Mouse (Mus musculus): ENCODE data around the gene Elovl6. TPM values are rescaled to one million over a fixed set of nuclear protein-coding genes. Genes with fewer than 3 reads are reported as not detected.

Elovl6 gene
- polyA plus RNA-seq, 1 experiment, result 40.6 TPM

DNA sequence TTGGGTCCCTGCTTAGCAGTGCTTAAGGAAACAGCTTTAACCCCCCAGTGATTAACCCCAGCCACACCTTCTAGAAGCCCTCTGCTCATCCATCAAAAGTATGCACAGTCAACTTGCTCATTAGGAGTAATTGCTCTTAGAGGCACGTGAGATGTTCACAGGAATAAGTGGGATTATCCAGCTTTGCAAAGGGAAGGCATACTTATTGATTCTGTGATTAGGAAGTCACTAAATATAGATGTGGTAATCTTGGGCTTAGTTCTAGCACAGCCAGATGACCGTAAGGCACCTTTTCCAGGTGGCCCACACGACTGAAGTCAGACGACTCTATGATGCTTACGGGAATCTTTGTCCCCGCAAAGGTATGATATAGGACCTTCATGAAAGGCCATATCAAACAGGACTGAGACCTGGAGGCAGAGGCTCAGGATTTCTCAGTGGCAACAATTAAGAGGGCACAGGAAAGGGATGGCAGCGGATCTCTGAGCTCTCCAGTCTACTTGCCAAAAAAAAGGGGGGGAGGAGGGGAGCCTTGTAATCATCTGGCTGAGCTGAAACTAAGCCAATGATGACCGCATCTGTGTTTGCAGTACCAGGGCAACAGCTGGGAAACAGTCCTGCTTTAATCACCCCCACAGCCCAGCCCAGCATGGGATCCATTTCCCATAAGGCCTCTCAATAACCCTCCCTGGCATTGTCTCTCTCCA is 117.6 kb downstream of the Elovl6 start:
- TF ChIP-seq POLR2A (IDR thresholded peaks at IDR 0.05; ENCODE audit: borderline replicate concordance, insufficient read depth, low read length) (no peak), CTCF (IDR thresholded peaks at IDR 0.05; ENCODE audit: borderline replicate concordance, insufficient read depth, low read depth, low read length) (no peak)
- Histone ChIP-seq H3K4me1 (ENCODE audit: control insufficient read depth, insufficient read depth, low read length) (peaks cover 5% of the 10 kb centered on the region), H3K27me3 (ENCODE audit: control insufficient read depth, insufficient read depth, low read length) (no peaks in the 10 kb centered on the region), H3K4me3 (replicated peaks; ENCODE audit: insufficient read depth, low read depth, low read length) (no peak overlapping the region), H3K27ac (ENCODE audit: insufficient read depth, low read length) (no peak overlapping the region)
- DNase-seq, result no peak
- 87% methylated on average over 8 of the region's 8 CpGs for WGBS

DNA sequence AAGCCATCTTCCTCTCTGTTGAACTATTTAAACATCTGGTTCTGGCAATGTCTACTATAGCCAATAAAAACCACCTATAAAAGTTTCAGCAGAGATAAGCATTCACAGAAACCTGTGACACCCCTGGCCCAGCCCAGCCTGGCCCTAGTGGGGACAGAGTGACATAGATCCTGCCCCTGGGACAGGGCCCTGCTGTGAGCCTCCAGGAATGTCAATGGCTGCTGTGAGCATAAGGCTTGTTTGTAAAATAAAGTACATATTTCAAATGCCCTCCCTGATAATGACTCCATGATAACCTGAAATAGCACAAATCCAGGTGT is 118.1 kb downstream of the Elovl6 start:
- H3K4me1 ChIP-seq (ENCODE audit: control insufficient read depth, insufficient read depth, low read length), result peaks cover 5% of the 10 kb centered on the region
- no peak overlapping the region for H3K27ac ChIP-seq (ENCODE audit: insufficient read depth, low read length)
- no peak for DNase-seq
- H3K4me3 ChIP-seq (replicated peaks; ENCODE audit: insufficient read depth, low read depth, low read length), result no peak overlapping the region
- TF ChIP-seq POLR2A (IDR thresholded peaks at IDR 0.05; ENCODE audit: borderline replicate concordance, insufficient read depth, low read length), result no peak
- TF ChIP-seq CTCF (IDR thresholded peaks at IDR 0.05; ENCODE audit: borderline replicate concordance, insufficient read depth, low read depth, low read length), result no peak
- no peaks in the 10 kb centered on the region for H3K27me3 ChIP-seq (ENCODE audit: control insufficient read depth, insufficient read depth, low read length)

DNA sequence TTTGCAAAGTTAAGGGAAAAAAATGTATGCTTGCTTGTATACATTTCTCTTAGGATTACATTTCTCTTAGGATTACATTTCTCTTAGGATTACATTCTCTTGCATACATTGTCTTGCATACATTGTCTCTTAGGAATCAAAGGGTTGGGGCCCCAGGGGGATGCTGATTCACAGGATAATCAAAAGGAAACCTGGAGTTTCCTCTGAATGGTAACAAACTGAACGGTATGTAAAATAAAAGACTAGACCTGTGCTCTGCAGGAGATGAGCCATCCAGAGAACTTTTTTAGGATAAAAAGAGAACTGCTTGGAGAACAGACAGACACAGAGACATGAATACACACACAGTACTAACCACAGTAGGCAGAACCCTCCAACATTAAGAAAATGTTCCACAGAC is 118.8 kb downstream of the Elovl6 start:
- 80% methylated on average over 1 of the region's 1 CpGs for WGBS

DNA sequence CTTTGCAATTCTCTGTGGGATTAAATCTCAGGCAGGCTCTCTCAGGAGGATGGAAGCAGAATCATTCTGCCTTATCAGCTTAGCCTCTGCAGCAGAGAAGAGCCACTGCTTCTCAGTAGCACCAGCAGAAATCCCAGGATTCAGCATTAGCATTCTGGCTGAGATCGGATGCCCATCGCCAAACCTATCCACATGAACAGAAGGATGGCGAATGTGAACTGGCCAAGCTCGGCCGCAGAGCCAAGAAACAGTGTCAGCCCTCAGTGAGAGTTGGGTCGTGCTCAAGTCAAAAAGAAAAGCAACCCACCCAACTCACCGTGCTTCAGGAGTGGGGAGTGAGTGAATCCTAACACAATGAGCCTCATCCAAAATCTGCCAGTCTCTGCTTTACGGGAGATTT is 119.6 kb downstream of the Elovl6 start:
- TF ChIP-seq POLR2A (IDR thresholded peaks at IDR 0.05; ENCODE audit: borderline replicate concordance, insufficient read depth, low read length) (no peak), CTCF (IDR thresholded peaks at IDR 0.05; ENCODE audit: borderline replicate concordance, insufficient read depth, low read depth, low read length) (no peak)
- WGBS, result 9% methylated on average over 8 of the region's 8 CpGs
- Histone ChIP-seq H3K27ac (ENCODE audit: insufficient read depth, low read length) (no peak overlapping the region), H3K4me3 (replicated peaks; ENCODE audit: insufficient read depth, low read depth, low read length) (no peak overlapping the region), H3K27me3 (ENCODE audit: control insufficient read depth, insufficient read depth, low read length) (no peaks in the 10 kb centered on the region), H3K4me1 (ENCODE audit: control insufficient read depth, insufficient read depth, low read length) (peaks cover 12% of the 10 kb centered on the region)
- peak; percentile 28 to 55 for DNase-seq

More for the DNA sequence above, 118.8 kb downstream of the Elovl6 start:
- DNase-seq, result no peak
- H3K4me1 ChIP-seq (ENCODE audit: control insufficient read depth, insufficient read depth, low read length), result peaks cover 5% of the 10 kb centered on the region
- H3K4me3 ChIP-seq (replicated peaks; ENCODE audit: insufficient read depth, low read depth, low read length), result no peak overlapping the region
- H3K27me3 ChIP-seq (ENCODE audit: control insufficient read depth, insufficient read depth, low read length), result no peaks in the 10 kb centered on the region
- no peak overlapping the region for H3K27ac ChIP-seq (ENCODE audit: insufficient read depth, low read length)
- TF ChIP-seq CTCF (IDR thresholded peaks at IDR 0.05; ENCODE audit: borderline replicate concordance, insufficient read depth, low read depth, low read length) (no peak), POLR2A (IDR thresholded peaks at IDR 0.05; ENCODE audit: borderline replicate concordance, insufficient read depth, low read length) (no peak)

DNA sequence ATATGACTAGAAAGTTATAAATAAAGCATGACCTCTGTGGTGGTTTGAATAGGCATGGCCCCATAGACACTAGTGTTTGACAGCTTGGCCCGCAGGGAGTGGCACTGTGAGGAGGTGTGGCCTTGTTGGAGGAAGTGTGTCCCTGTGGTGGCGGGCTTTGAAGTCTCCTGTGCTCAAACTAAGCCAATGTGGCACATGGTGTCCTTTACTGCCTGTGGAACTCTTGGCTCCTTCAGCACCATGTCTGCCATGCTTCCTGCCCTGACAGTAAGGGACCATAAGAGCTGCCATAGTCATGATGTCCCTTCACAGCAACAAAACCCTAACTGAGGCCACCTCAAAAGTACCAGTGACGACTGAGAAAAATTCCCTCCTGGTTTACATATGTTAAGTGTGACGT is 120.3 kb downstream of the Elovl6 start:
- DNase-seq, result no peak

DNA sequence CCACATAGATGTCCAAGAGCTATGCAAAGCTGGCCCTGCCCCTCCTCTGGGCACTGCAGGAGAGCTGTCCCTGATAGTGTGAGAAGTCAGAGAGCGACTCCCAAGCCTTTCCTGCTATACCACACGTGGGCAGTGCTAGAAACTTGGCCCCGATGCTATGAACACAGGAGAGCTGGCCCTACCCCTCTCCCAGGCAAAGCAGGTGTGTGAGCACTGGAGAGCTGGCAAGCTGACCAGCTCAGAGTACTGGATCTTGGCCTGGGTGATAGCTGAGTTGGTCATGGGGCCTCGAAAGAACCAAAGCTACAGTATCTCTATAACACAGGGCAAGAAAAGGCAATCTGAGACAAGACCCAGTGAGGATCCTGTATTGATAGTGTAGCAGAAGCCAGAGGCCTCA is 124.4 kb downstream of the Elovl6 start:
- 14% methylated on average over 4 of the region's 4 CpGs for WGBS
- TF ChIP-seq CTCF (IDR thresholded peaks at IDR 0.05; ENCODE audit: borderline replicate concordance, insufficient read depth, low read depth, low read length) (no peak), POLR2A (IDR thresholded peaks at IDR 0.05; ENCODE audit: borderline replicate concordance, insufficient read depth, low read length) (no peak)

More for the DNA sequence above, 120.3 kb downstream of the Elovl6 start:
- Histone ChIP-seq H3K27ac (ENCODE audit: insufficient read depth, low read length) (no peak overlapping the region), H3K4me3 (replicated peaks; ENCODE audit: insufficient read depth, low read depth, low read length) (no peak overlapping the region), H3K4me1 (ENCODE audit: control insufficient read depth, insufficient read depth, low read length) (peaks cover 13% of the 10 kb centered on the region), H3K27me3 (ENCODE audit: control insufficient read depth, insufficient read depth, low read length) (no peaks in the 10 kb centered on the region)
- 62% methylated on average over 4 of the region's 4 CpGs for WGBS
- TF ChIP-seq CTCF (IDR thresholded peaks at IDR 0.05; ENCODE audit: borderline replicate concordance, insufficient read depth, low read depth, low read length) (no peak), POLR2A (IDR thresholded peaks at IDR 0.05; ENCODE audit: borderline replicate concordance, insufficient read depth, low read length) (no peak)

DNA sequence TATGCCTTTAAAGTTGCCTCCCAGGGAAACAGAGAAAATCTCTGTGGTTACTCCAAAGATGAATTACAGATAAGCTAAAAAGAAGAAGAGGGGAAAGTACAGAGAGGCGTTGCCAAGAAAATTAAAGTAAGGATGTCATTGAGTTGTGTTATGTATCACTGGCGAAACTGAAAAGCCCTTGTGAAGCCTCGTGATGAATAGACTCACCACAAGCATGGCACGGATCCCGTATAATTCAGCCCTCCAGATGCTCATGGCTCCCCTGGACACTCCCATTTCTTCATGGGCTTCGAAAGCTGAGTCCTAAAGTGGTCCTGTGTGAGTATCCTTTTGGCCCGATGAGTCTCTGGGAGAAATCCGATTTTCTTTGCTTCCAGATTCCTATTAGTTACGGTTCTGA is 125.1 kb downstream of the Elovl6 start:
- Histone ChIP-seq H3K4me1 (ENCODE audit: control insufficient read depth, insufficient read depth, low read length) (peaks cover 11% of the 10 kb centered on the region), H3K27me3 (ENCODE audit: control insufficient read depth, insufficient read depth, low read length) (no peaks in the 10 kb centered on the region), H3K27ac (ENCODE audit: insufficient read depth, low read length) (no peak overlapping the region), H3K4me3 (replicated peaks; ENCODE audit: insufficient read depth, low read depth, low read length) (no peak overlapping the region)
- 84% methylated on average over 9 of the region's 9 CpGs for WGBS
- TF ChIP-seq CTCF (IDR thresholded peaks at IDR 0.05; ENCODE audit: borderline replicate concordance, insufficient read depth, low read depth, low read length) (no peak), POLR2A (IDR thresholded peaks at IDR 0.05; ENCODE audit: borderline replicate concordance, insufficient read depth, low read length) (no peak)
- no peak for DNase-seq

More for the DNA sequence above, 124.4 kb downstream of the Elovl6 start:
- H3K27ac ChIP-seq (ENCODE audit: insufficient read depth, low read length), result no peak overlapping the region
- H3K27me3 ChIP-seq (ENCODE audit: control insufficient read depth, insufficient read depth, low read length), result no peaks in the 10 kb centered on the region
- peak in 1 of 2 experiments; percentile 34 for DNase-seq
- no peak overlapping the region for H3K4me3 ChIP-seq (replicated peaks; ENCODE audit: insufficient read depth, low read depth, low read length)
- peaks cover 13% of the 10 kb centered on the region for H3K4me1 ChIP-seq (ENCODE audit: control insufficient read depth, insufficient read depth, low read length)

DNA sequence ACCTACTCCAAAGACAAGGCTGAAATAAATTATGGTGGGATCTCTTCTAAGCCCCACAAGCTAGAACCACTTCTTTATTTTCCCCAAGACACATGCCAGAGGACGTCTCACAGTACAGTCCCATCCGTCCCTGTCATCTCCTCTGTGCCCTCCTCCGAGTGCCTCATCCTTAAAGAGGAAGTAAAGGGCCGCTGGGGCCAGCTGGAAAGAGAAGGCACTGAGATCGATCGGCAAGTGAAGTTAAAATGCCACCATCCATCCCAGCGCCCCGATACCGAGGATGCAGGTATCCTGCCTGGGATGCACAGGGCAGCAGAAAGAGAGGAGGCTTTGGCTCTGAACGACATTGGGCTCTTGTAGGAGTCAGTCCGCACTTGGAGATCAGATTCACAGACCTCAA is 125.6 kb downstream of the Elovl6 start:
- Histone ChIP-seq H3K4me1 (ENCODE audit: control insufficient read depth, insufficient read depth, low read length) (peaks cover 8% of the 10 kb centered on the region; the same call in 1 of the 2 replicates), H3K27me3 (ENCODE audit: control insufficient read depth, insufficient read depth, low read length) (no peaks in the 10 kb centered on the region), H3K27ac (ENCODE audit: insufficient read depth, low read length) (no peak overlapping the region), H3K4me3 (replicated peaks; ENCODE audit: insufficient read depth, low read depth, low read length) (no peak overlapping the region)
- TF ChIP-seq POLR2A (IDR thresholded peaks at IDR 0.05; ENCODE audit: borderline replicate concordance, insufficient read depth, low read length) (no peak), CTCF (IDR thresholded peaks at IDR 0.05; ENCODE audit: borderline replicate concordance, insufficient read depth, low read depth, low read length) (no peak)
- no peak for DNase-seq
- 96% methylated on average over 11 of the region's 11 CpGs for WGBS

All from cerebellum, adult 2 months (tissue).